Mouse (Mus musculus) hindbrain, embryonic 15.5 days (tissue): Measurements from ENCODE around the gene BC049352. TPM values are rescaled to one million over a fixed set of nuclear protein-coding genes. Genes with fewer than 3 reads are reported as not detected.

Experiments used
- ATAC-seq: fragments of 200-750 bp; cut with Nextera tagmentation; 2 replicates; pipeline ENCODE4 v1.8.0; 2017; ENCODE audit warnings: low read depth, moderate number of reproducible peaks, moderate TSS enrichment; ENCODE audit not compliant: low FRiP score
- H3K27ac ChIP-seq: fragments of 300-500 bp; sonication (generic); replicated peaks from 2 replicates; pipeline ENCODE4 v1.5.1; 2015; ENCODE audit warnings: mild to moderate bottlenecking, inconsistent platforms
- H3K27me3 ChIP-seq: fragments of 300-500 bp; sonication (generic); 2 replicates; pipeline ENCODE4 v1.6.1; 2015; ENCODE audit warnings: control low read depth, inconsistent platforms
- H3K36me3 ChIP-seq: fragments of 300-500 bp; sonication (generic); 2 replicates; pipeline ENCODE4 v1.6.1; 2015; ENCODE audit warnings: control low read depth, inconsistent platforms
- H3K4me1 ChIP-seq: fragments of 300-500 bp; sonication (generic); replicated peaks from 2 replicates; pipeline ENCODE4 v1.6.1; 2015; ENCODE audit warnings: control low read depth, inconsistent platforms
- H3K4me2 ChIP-seq: fragments of 300-500 bp; sonication (generic); 2 replicates; pipeline ENCODE4 v1.6.1; 2015; ENCODE audit warnings: moderate library complexity, mild to moderate bottlenecking, inconsistent platforms
- H3K4me3 ChIP-seq: fragments of 300-500 bp; sonication (generic); 2 replicates; pipeline ENCODE4 v1.5.1; 2015; ENCODE audit warnings: mild to moderate bottlenecking, inconsistent platforms
- H3K9ac ChIP-seq: fragments of 300-500 bp; sonication (generic); 2 replicates; pipeline ENCODE4 v1.6.1; 2015; ENCODE audit warnings: inconsistent platforms
- H3K9me3 ChIP-seq: fragments of 300-500 bp; sonication (generic); 2 replicates; pipeline ENCODE4 v1.6.1; 2016; ENCODE audit warnings: control low read depth, inconsistent platforms
- WGBS: fragments of 180-500 bp; shearing (Covaris S2); methylation state at CpG from one replicate; pipeline ENCODE4 v1.1.7; 2015; 5-methylcytosine and 5-hydroxymethylcytosine counted together
- polyA plus RNA-seq: library from polyadenylated mRNA; unstranded; fragments of >200 nt; fragmentation: Nextera tagmentation; extraction: Ambion mirVana; gene quantifications from 2 replicates; pipeline ENCODE4 v1.2.1, GENCODE M21; 2015

Gene BC049352
- polyA plus RNA-seq = not detected in 2 replicates

DNA sequence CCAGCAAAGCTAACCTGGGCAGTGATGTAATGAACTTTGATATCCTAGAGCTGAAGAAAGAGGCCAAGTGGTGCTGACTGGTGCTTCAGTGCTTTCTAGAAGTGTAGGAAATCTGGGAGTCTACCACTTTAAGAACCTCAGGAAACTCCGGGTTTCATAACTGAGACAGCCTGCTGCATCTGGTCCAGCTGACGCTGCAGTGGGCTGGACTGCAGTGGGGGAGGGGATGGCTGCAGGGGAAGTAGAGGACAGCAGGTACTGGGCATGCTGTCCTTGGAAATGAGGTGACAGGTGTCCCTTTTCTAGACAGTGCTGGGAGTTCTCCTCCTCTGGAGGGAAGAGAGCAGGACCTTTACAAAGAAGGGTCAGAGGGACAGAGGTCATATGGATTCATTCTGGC lies at the start of gene BC049352:
Gene BC049352 (plus strand): TSS at position 238 of the 400 bp plus-strand sequence.
- WGBS = 29% methylated on average over 2 of the region's 2 CpGs
- no peak for ATAC-seq
- H3K4me2 ChIP-seq = no peak within 1 kb of the TSS
- H3K36me3 ChIP-seq = no peaks in the 10 kb centered on the region
- no peaks in the 10 kb centered on the region for H3K4me1 ChIP-seq
- no peaks in the 10 kb centered on the region for H3K9me3 ChIP-seq
- H3K27me3 ChIP-seq = no peaks in the 10 kb centered on the region
- H3K9ac ChIP-seq = no peak within 1 kb of the TSS
- H3K27ac ChIP-seq = no peak within 1 kb of the TSS
- H3K4me3 ChIP-seq = no peak within 1 kb of the TSS

DNA sequence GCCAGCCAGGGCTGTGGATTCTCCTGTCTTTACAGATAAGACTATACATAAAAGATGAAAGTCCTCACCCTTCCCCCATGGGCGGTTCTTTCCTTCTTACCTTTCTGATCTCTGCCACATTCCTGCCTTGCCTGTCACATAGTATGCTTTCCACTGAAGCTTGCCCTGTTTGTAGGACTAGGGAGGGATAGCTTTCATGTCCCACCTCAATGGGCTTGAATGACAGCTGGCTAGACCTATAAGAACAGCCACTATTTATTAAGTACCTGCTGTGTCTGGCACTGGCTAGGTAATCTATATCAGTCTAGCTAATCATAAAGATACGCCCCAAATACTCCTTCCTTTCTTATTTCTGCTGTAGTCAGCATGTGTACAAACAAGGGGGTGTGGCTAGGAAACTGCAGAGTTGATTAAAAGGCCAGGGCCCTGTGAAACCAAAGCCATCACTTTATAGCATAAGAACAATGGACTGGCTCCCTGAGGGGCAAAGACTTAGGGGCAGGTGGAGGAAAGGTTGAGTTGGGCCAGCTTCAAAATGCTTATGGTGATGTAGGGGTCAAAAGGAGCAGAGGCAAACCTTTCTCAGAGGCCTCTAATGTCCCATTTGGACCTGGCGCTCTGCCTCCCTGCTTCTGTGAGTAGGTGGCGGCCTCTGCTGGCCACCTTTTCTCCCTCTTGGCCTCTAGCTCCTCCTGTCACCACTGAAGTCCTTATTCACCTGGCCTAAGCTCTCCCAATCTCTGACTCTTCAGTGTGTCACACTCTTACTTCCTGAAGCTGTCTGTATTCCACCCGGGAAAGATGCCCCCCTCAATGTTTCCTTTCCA lies 48.1 kb upstream of the BC049352 start:
- no peaks in the 10 kb centered on the region for H3K36me3 ChIP-seq
- peaks cover 11% of the 10 kb centered on the region for H3K4me1 ChIP-seq
- no peaks in the 10 kb centered on the region for H3K9me3 ChIP-seq
- H3K27me3 ChIP-seq = peaks cover 51% of the 10 kb centered on the region
- H3K4me3 ChIP-seq = no peak overlapping the region
- WGBS = 24% methylated on average over 5 of the region's 5 CpGs
- no peak overlapping the region for H3K27ac ChIP-seq
- no peak overlapping the region for H3K9ac ChIP-seq
- no peak for ATAC-seq
- H3K4me2 ChIP-seq = no peak overlapping the region

DNA sequence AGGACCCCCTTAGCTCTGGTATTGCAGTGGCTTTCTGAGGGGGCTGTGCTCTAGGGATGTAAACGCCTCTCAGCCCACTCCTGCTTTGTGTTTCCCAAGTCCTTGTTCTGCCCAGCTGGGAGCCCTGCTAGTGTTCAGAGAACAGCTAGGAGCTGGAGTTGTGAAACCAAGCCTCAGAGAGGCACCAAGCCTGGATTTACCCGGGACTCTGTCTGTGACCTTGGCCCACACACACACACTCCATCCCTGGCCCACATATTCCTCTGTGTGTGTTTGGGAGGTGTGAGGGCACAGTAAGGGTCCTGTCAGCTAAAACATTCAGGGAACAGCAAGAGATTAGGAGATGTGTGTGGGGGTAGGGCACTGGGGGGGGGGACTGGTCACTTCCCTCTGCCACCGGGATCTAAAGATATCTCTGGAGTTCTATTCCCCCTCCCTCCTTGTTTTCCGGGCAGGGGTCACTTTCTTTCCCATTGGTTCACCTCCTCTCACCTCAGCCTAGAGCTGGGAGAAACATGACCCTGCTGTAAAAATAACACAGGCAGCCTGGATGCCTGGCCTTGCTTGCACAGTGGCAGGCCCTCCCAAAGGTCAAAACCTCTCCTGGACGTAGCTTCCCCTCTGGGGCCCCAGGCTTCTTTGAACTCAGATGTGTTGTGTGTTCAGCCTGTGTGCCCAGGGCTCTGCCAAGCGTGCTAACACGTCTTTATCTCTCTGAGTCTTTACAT lies 45.2 kb upstream of the BC049352 start:
- peaks cover 17% of the 10 kb centered on the region for H3K4me1 ChIP-seq
- 16% methylated on average over 7 of the region's 7 CpGs for WGBS
- ATAC-seq = no peak
- H3K4me2 ChIP-seq = no peak overlapping the region
- no peak overlapping the region for H3K9ac ChIP-seq
- no peak overlapping the region for H3K27ac ChIP-seq
- H3K4me3 ChIP-seq = no peak overlapping the region
- H3K36me3 ChIP-seq = no peaks in the 10 kb centered on the region
- H3K9me3 ChIP-seq = no peaks in the 10 kb centered on the region
- peaks cover 80% of the 10 kb centered on the region for H3K27me3 ChIP-seq

DNA sequence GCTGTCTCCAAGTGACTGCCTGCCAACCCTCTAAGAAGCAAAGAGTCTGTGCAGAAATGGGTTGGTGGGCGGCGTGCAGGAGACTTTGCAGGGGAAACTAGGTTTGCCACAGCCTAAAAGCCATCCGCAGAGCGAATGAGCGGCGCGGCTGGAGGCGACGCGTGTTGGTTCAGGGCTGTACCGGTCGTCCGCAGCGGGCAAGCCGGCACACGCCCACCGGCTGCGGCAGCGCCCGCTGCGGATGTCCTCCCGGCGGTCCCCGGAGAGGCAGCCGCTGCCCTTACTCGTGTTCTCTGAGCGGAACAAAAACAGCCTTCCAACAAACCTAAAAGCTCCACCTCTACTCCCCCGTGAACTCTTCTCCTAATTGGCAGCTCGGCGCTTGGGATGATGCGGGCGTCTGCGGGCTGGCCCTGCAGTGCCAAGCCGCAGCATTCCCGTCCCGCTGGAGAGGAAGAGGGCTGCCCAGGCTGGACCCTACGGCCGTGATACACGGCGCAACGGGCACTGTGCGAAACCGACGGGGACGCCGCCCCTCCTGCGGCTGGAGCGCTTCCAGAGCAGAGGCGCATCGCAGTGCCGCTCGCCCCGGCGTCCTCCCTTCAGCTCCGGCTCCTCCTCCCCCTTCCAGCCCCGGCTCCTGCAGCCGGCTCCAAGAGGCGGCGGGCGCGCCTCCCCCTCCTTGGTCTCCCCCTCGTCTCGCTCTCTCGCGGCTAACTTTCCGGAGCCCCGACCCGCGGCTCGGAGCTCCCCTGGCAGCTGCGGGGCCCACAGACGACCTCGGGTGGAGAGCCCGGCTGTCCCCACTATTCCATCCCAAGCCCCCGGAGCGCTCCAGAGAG lies 43.4 kb upstream of the BC049352 start, which contains the start of gene Scn4b:
Gene Scn4b (plus strand): TSS at position 205 of the 842 bp plus-strand sequence.
- peaks cover 17% of the 10 kb centered on the region for H3K4me1 ChIP-seq
- H3K27me3 ChIP-seq = peaks cover 91% of the 10 kb centered on the region
- no peaks in the 10 kb centered on the region for H3K9me3 ChIP-seq
- H3K27ac ChIP-seq = no peak within 1 kb of the TSS
- ATAC-seq = 0 out of 2 replicates have a peak, but pooled peaks have one; percentile 21
- peak within 1 kb of the TSS; percentile 91 for H3K4me2 ChIP-seq
- H3K4me3 ChIP-seq = peak within 1 kb of the TSS; percentile 49
- WGBS = under 1% methylated on average over 69 of the region's 76 CpGs
- H3K9ac ChIP-seq = peak within 1 kb of the TSS; percentile 37; the same call in 1 of the 2 replicates
- no peaks in the 10 kb centered on the region for H3K36me3 ChIP-seq

DNA sequence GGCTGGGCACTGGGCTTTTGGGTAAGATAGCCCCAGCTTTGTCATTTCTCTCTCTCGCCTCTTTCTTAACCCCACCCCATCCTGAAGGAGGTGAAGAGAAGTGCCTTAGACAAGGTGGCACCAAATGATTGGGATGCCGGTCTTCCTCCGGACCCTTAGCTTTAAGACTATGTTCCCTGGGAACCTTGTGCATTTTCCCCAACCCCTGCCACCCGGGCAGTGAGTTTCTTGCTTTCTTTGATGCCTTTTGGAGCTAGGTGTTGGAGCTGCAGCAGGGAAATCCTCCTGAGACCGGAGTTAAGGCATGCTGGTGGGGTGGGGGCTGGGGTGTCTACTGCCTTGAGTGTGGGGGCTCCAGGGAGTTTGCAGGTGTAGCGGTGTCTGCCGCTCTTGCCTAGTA lies 42.7 kb upstream of the BC049352 start:
- Histone ChIP-seq H3K9me3 (no peaks in the 10 kb centered on the region), H3K4me2 (peak overlapping the region; percentile 91), H3K36me3 (no peaks in the 10 kb centered on the region), H3K9ac (peak overlapping the region; percentile 37; the same call in 1 of the 2 replicates), H3K4me1 (peaks cover 17% of the 10 kb centered on the region), H3K27ac (no peak overlapping the region), H3K4me3 (peak overlapping the region; percentile 49), H3K27me3 (peaks cover 88% of the 10 kb centered on the region)
- WGBS = 2% methylated on average over 7 of the region's 7 CpGs
- ATAC-seq = no peak

DNA sequence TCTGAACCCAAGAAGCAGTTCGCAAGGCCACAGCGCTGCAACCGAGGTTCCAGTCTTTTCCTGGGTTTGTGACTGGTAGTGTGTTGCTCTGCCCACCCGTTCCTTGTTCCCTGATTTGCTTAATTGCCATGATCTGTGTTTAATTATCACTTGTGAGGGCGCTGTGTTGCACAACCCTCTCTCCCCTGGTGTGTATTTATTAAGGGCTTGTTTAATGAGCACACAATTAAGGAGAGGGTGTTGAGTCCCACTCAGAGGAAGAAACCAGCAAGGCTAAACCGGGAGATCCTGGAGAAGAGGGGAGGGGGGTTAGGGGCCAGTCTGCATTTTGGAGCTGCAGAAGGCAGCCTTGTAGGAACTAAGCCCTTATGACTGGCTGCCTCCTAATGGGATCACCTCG lies 40.9 kb upstream of the BC049352 start:
- H3K36me3 ChIP-seq = no peaks in the 10 kb centered on the region
- no peak overlapping the region for H3K4me3 ChIP-seq
- WGBS = 51% methylated on average over 7 of the region's 7 CpGs
- H3K4me1 ChIP-seq = peaks cover 25% of the 10 kb centered on the region
- peaks cover 87% of the 10 kb centered on the region for H3K27me3 ChIP-seq
- H3K9ac ChIP-seq = no peak overlapping the region
- no peak overlapping the region for H3K4me2 ChIP-seq
- H3K9me3 ChIP-seq = no peaks in the 10 kb centered on the region
- no peak overlapping the region for H3K27ac ChIP-seq
- ATAC-seq = no peak

DNA sequence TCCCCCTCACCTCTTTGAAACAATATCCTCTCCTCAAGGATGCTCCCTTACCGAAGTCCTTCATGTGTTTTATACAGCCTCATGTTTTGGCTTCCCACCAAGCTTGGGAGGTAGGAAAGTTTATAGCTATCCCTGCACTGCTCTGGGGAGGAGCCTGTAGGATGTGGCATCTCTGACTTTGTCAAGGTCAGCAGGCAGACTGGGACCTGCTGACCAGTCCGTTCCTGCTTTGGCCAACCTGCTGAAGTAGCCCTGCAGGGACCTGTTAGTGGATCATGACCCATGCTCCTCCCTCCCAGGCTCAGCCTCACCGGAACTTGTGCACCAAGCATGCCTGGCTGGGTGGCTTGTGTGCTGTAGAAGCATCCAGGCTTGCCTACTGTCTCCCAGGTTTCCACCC lies 39.1 kb upstream of the BC049352 start:
- ATAC-seq = no peak
- no peak overlapping the region for H3K9ac ChIP-seq
- 65% methylated on average over 3 of the region's 3 CpGs for WGBS
- H3K4me1 ChIP-seq = peaks cover 26% of the 10 kb centered on the region
- no peak overlapping the region for H3K27ac ChIP-seq
- H3K4me3 ChIP-seq = no peak overlapping the region
- no peaks in the 10 kb centered on the region for H3K9me3 ChIP-seq
- peaks cover 77% of the 10 kb centered on the region for H3K27me3 ChIP-seq
- no peak overlapping the region for H3K4me2 ChIP-seq
- H3K36me3 ChIP-seq = no peaks in the 10 kb centered on the region

DNA sequence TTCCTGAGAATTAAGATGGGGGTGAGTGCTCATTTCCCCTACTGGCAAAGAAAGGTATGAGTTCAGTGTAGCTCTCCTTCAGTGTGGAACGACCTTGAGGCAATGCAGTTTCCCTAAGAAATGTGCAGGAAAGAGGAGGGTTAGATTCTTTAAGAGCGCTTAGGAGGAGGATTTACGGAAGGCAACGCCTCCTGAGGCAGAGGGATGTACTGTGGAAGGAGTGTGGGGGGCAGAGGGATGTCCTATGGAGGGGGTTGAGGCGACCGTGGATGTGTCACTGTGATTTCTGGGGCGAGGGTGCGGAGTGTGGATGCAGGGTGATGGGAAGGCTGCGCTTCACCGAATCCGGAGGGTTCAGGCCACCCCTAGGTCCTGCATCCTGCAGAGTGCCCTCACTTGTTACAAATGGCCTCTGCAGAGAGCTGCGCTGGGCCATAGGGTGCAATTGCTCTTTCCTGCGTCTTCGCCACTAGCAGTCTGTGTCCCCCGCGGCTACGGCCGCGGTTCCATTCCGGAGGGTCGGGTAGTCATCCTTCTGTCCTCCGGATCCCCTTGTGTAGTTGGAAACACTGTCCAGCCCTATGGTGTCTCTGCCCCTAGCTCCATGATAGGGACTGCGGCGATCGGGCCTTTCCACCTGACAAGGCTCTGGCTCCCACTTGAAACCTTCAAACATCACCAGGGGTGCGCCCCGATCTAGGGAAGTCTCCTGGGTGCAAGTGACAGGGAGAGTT lies 36.1 kb upstream of the BC049352 start:
- Histone ChIP-seq H3K4me3 (peak overlapping the region; percentile 41), H3K27ac (no peak overlapping the region), H3K9me3 (no peaks in the 10 kb centered on the region), H3K27me3 (peaks cover 49% of the 10 kb centered on the region), H3K36me3 (no peaks in the 10 kb centered on the region), H3K4me1 (peaks cover 10% of the 10 kb centered on the region), H3K9ac (peak overlapping the region; percentile 42), H3K4me2 (peak overlapping the region; percentile 93)
- ATAC-seq = peak; percentile 66
- 2% methylated on average over 27 of the region's 27 CpGs for WGBS

DNA sequence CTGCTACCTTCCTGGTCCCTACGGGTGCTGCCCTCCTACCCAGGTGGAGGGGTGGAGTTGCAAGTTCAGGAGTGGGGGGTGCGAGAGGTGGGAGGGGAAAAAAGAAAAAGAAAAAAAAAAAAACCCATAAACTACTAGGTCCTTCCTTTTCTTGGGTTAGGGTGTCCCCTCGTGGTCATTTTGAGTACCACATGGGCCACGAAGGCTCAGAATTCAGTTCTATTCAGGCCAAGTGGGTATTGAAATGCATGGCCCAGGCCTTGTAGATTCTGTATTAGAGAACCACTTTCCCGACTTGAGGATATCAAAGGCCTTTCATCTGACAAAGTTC lies 35.6 kb upstream of the BC049352 start:
- peaks cover 44% of the 10 kb centered on the region for H3K27me3 ChIP-seq
- peak overlapping the region; percentile 41 for H3K4me3 ChIP-seq
- no peaks in the 10 kb centered on the region for H3K9me3 ChIP-seq
- H3K4me2 ChIP-seq = peak overlapping the region; percentile 93
- peak overlapping the region; percentile 42 for H3K9ac ChIP-seq
- H3K27ac ChIP-seq = no peak overlapping the region
- peaks cover 10% of the 10 kb centered on the region for H3K4me1 ChIP-seq
- no peaks in the 10 kb centered on the region for H3K36me3 ChIP-seq
- 1% methylated on average over 5 of the region's 5 CpGs for WGBS
- ATAC-seq = no peak

DNA sequence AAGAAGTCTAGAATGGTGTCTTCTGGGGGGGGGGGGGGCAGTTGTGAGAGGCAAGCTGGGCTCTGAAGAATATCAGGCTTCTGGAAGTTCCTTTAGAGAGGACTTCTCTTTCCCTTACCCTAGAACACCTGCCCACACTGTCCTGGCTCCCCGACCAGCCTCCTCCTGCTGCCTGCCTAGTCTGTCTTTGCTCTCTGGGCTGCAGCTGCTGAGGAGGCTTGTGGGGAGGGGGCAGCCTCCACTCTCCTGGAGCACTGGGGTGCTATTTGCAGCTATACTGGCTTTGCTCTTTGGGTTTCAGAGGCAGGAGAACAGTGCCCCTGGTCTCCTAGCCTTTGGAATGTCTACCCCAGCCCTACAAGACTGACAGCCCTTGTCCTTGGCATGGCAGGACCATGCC lies 30.9 kb upstream of the BC049352 start:
- H3K4me2 ChIP-seq = no peak overlapping the region
- H3K27ac ChIP-seq = no peak overlapping the region
- peaks cover 8% of the 10 kb centered on the region; the same call in 1 of the 2 replicates for H3K27me3 ChIP-seq
- no peaks in the 10 kb centered on the region for H3K9me3 ChIP-seq
- H3K9ac ChIP-seq = no peak overlapping the region
- peaks cover 2% of the 10 kb centered on the region for H3K4me1 ChIP-seq
- no peaks in the 10 kb centered on the region for H3K36me3 ChIP-seq
- 75% methylated on average over 1 of the region's 1 CpGs for WGBS
- ATAC-seq = no peak
- H3K4me3 ChIP-seq = no peak overlapping the region

DNA sequence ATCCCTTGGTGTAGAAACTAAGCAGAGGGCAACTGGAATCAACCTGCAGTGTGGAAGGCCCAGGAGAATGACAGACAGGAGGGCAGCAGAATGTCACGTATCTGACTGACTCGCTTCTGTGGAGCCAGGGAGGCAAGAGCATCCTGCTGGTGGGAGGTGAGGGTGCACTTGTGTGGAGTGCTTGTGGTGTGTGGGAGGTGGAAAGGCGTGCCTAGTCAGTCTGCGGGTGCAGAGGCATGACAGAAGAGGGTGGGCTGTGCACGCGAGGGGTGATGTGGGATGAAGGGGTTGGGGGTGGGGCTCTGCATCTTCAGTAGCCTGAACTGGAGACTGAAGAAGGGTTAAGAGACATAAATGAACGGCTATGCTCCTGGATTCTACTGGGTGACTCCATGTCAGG lies 28.4 kb upstream of the BC049352 start:
- Histone ChIP-seq H3K36me3 (no peaks in the 10 kb centered on the region), H3K27me3 (no peaks in the 10 kb centered on the region; the same call in 1 of the 2 replicates), H3K4me3 (no peak overlapping the region), H3K4me1 (no peaks in the 10 kb centered on the region), H3K27ac (no peak overlapping the region), H3K9ac (no peak overlapping the region), H3K4me2 (no peak overlapping the region), H3K9me3 (no peaks in the 10 kb centered on the region)
- ATAC-seq = no peak
- WGBS = 78% methylated on average over 7 of the region's 7 CpGs
